Mouse (Mus musculus) gastrocnemius, adult 2 months (tissue): ENCODE results near the gene Nrde2. TPM values are rescaled to one million over a fixed set of nuclear protein-coding genes. Genes with fewer than 3 reads are reported as not detected.

Source experiments
- DNase-seq: peaks from one replicate; pipeline ENCODE4 v3.0.0; 2022
- H3K27ac ChIP-seq: fragments of 200-600 bp; 2 replicates; pipeline ENCODE4 v1.8.1; 2022; ENCODE audit warnings: mild to moderate bottlenecking
- H3K4me3 ChIP-seq: fragments of 200-600 bp; 2 replicates; pipeline ENCODE4 v1.8.1; 2022; ENCODE audit warnings: mild to moderate bottlenecking, moderate library complexity
- CTCF ChIP-seq: fragments of 200-600 bp; IDR thresholded peaks from 2 replicates; pipeline ENCODE4 v1.8.1; 2022; ENCODE audit warnings: antibody characterized with exemption, mild to moderate bottlenecking, moderate library complexity
- intact Hi-C: fragments of 180-260 bp; cut with DNase I; formaldehyde crosslinking; loops from one replicate; pipeline ENCODE4 v1.15.1; 2025
- total RNA-seq, 2 experiments: library from RNA; stranded (reverse); gene quantifications; 2 replicates each; pipeline ENCODE4 v1.2.3; 2021

Nrde2 gene
- total RNA-seq, 2 experiments from 2014 or later: 7.8 to 9.1 TPM

DNA sequence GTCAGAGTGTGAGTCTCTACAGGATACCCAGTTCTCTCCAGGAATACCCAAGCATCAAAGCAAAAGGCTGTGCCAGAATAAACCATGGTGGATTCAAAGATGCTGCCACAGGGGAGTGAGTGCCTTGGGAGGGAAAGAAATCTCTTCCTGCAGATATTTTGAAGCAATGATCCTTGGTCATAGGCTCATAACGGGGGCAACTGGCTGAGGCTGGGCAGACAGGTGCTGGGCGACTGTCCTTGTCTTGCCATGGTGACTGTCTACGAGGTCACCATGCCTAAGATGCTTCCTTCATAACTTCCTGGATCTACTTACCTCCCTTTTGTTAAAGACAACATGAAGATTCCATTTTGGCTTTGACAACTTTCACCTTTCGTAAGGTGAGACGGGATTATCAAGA is 54.9 kb downstream of the Nrde2 start:
- intact Hi-C loops: no loop called here
- Histone ChIP-seq H3K27ac (no peak overlapping the region), H3K4me3 (no peak overlapping the region)
- no peak for TF ChIP-seq CTCF
- DNase-seq: no peak

DNA sequence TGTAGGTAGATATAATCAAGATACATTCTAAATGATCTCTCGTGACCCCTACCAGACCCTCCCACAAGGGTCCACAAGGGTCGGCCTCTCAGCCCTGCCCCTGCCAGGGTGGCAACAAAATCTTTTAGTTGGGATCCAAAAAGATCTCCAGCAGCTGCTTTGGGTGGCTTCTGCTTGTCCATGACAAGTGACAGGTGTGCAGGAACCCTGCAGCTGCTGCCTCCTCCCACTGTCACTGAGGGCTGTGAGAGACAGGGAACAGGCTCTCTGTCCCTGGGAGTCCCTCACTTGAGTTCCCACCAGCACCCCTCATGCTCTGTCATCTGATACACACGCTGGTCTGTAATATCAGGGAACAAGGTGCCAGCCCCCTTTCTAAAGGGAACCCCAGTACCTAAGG is 57.8 kb downstream of the Nrde2 start:
- TF ChIP-seq CTCF: no peak
- no peak overlapping the region for H3K4me3 ChIP-seq
- DNase-seq: no peak
- intact Hi-C loops: no loop called here
- no peak overlapping the region for H3K27ac ChIP-seq

GRCm38 (mm10) chr12:100100707-100101030 is 58.8 kb downstream of the Nrde2 start:
- DNase-seq: no peak
- intact Hi-C loops: no loop called here
- TF ChIP-seq CTCF: no peak
- Histone ChIP-seq H3K27ac (no peak overlapping the region), H3K4me3 (no peak overlapping the region)

DNA sequence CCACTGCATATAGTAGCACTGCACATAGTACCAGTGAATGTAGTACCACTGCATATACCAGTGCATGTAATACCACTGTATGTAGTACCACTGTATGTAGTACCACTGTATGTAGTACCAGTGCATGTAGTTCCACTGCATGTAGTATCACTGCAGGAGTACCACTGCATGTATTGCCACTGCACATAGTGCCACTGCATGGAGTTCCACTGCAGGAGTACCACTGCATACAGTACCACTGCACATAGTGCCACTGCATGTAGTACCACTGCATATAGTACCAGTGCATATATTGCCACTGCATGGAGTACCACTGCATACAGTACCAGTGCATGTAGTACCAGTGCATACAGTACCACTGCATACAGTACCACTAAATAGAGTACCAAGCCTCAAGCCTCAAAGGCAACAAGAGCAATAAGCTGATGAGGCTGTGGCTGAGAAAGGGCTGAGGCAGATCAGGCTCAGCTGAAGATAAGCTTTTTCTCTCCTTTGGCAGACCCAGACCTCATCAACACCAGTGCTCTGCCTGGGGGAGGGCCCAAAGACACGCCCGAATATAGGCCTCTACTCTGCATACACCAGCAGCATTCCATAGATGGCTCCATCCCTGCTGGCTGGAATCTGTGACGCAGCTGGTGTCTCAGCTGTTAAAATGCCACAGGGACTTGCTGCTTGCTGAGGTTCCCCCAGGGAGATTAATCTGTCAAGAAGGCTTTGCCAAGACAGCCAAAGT is 59.3 kb downstream of the Nrde2 start:
- no peak for DNase-seq
- Histone ChIP-seq H3K27ac (no peak overlapping the region), H3K4me3 (no peak overlapping the region)
- TF ChIP-seq CTCF: no peak
- intact Hi-C loops: no loop called here

GRCm38 (mm10) chr12:100093046-100093445 is 66.4 kb downstream of the Nrde2 start:
- Histone ChIP-seq H3K4me3 (no peak overlapping the region), H3K27ac (no peak overlapping the region)
- TF ChIP-seq CTCF: no peak
- DNase-seq: no peak
- intact Hi-C loops: no loop called here

DNA sequence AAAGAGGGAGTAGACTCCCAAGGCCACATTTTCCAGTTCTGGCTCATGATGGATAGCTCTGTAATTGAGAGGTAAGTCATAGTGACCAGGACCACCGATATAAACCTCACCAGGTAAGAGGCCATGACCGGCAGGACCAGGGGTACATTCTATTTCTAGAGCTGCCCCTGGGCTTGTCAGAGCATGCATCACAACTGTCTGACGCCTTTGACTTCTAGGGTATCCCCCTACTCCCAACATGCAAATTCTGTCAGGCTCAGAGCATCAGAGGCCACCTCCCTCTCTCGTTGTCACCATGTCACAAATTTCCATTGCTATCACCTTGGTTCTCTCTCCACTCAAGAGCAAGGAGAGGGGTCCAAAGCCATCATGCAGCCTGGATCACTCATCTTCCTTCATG is 68.7 kb downstream of the Nrde2 start:
- H3K4me3 ChIP-seq: no peak overlapping the region
- no peak for TF ChIP-seq CTCF
- no peak overlapping the region for H3K27ac ChIP-seq
- intact Hi-C loops: no loop called here
- no peak for DNase-seq

DNA sequence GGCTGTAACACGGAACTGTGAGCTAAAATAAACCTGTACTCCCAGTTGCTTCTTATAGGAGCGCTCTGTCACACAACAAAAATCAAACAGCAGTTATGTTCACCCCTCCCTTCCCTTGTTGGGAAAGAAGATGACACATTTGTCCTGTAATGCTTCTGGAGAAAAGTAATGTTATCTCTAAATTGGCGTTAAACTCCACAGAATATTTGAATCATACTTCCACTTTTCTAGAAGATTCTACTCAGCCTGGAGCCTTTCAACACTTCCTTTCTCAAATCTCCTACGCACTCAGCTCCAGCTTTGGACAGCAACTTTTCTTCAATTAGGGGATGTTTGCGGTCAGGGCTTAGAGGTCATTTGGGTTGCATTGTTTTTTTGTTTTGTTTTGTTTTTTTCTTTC is 70.2 kb downstream of the Nrde2 start:
- intact Hi-C loops: no loop called here
- no peak for DNase-seq
- TF ChIP-seq CTCF: no peak
- 0 out of 2 replicates have a peak overlapping the region, but pooled peaks have one; percentile 12 for H3K27ac ChIP-seq
- no peak overlapping the region for H3K4me3 ChIP-seq

DNA sequence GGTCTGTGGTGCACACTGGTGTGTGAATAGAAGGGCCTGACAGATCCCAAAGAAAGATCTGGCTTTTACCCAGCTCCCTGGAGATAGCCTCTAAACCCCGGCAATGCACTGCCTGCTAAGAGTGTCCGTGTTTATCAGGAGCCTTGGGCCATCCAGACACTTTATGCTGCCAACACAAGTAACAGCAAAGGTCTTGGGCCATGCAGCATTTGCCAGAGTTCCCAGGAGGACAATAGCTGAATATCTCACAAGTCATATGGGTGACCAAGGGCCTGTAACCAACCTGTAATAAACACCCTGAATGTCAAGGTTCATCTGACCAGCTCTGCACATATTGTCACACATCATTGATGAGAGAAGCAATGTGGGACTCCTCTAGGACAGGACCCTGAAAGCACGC is 71.4 kb downstream of the Nrde2 start:
- no peak for DNase-seq
- H3K27ac ChIP-seq: no peak overlapping the region
- TF ChIP-seq CTCF: no peak
- no peak overlapping the region for H3K4me3 ChIP-seq
- intact Hi-C loops: no loop called here

- peak; percentile 74 for DNase-seq
- no peak for TF ChIP-seq CTCF
- Histone ChIP-seq H3K4me3 (no peak overlapping the region), H3K27ac (peak overlapping the region; percentile 31; the same call in 1 of the 2 replicates)
- intact Hi-C loops: no loop called here
Observed at GRCm38 (mm10) chr12:100079636-100080286, 79.7 kb downstream of the Nrde2 start.

- intact Hi-C loops: no loop called here
- no peak for DNase-seq
- no peak overlapping the region for H3K27ac ChIP-seq
- TF ChIP-seq CTCF: no peak
- H3K4me3 ChIP-seq: no peak overlapping the region
Observed at GRCm38 (mm10) chr12:100075715-100076114, 83.7 kb downstream of the Nrde2 start.

Other genes with a start within 250 kb of the Nrde2 start
- gene Kcnk13, start 195.2 kb downstream of the Nrde2 start, total RNA-seq: under 1 TPM; 0.08 to 0.13 TPM
- gene Psmc1, start 49.5 kb downstream of the Nrde2 start, total RNA-seq: 100 to 1,000 TPM; 128 to 151 TPM
- 100 to 1,000 TPM; 513 to 579 TPM for gene Calm1, start 39.8 kb upstream of the Nrde2 start, total RNA-seq